Mouse (Mus musculus) urinary bladder, adult 2 months (tissue): Measurements from ENCODE around the gene Iah1. TPM values are rescaled to one million over a fixed set of nuclear protein-coding genes. Genes with fewer than 3 reads are reported as not detected.
A peak's percentile ranks its signal among the peaks of the same experiment; 100 is the strongest.

Source experiments
- DNase-seq: peaks from one replicate; pipeline ENCODE4 v3.0.0; 2022; ENCODE audit warnings: low spot score
- polyA plus RNA-seq: library from polyadenylated mRNA; depleted of rRNA; stranded (reverse); fragments of >200 nt; gene quantifications from 2 replicates; pipeline ENCODE4 v1.2.3, GENCODE M21; 2012; rRNA removed

Iah1 gene
- polyA plus RNA-seq, 1 experiment: 150 TPM

DNA sequence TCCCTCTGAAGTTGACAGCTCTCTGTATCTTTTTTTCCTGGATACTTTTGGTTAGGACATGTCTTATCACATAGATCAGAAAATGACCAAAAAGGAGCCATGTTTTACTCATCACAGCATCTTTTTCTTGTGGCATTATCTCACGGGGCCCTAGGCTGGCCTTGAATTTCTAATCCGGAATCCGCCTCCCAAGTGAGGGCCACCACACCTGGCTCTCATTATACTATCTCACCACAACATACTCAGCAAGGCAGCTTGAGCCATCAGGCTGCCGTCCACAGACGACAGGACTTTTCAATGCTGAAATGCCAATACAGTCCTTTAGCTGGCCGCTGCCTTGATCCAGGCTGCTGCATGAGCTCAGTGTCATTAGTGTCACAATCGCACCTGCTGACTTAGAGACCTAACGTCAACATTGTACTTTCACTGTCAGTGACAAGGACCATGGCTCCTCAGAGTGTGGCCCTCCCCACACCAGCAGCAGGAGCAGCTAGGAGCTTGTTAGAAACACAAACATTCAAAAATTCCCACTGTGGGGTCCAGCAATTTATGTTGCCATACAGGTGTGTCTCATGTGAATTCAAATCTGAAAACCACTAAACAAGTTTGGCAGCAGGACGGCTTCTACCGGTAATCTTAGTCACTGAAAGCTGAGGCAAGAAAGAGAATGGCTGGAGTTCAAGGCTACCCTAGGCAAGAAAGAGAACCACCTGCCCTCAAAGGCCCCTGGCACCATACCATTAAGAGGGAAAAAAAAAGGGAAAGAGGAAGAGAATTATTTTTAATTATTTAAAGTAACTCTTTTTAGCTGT is 48.6 kb downstream of the Iah1 start:
- no peak for DNase-seq

DNA sequence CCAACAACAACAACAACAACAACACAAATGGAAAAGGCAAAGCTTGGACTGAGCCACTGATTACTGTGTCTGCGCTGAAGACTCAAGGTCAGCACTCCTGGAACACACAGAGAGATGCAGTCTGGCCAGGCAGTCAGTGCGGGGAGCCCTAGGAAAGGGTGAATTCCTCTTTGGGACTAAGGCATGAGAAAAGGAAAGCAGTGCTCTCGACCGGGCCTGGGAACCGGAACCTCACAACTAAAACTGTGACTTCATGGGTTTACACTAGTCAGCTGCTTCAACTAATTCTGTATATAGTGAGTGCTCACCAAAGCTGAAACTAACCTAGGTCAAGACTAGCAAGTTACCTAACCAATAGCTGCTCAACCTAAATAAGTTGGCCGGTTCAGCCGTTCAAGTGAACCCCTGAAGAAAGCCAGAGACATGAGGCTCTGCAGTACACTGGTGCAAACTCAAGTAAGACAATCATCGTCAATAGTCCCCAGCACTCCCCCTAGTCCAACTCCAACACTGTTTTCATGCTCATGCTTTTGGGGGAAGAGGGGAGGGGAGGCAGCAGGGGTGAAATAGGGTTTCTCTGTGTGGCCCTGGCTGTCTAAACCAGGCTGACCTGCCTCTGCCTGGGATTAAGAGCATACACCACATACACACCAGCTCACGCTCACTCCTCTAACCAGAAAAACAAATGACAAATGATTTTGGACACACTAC is 52.3 kb downstream of the Iah1 start:
- no peak for DNase-seq

DNA sequence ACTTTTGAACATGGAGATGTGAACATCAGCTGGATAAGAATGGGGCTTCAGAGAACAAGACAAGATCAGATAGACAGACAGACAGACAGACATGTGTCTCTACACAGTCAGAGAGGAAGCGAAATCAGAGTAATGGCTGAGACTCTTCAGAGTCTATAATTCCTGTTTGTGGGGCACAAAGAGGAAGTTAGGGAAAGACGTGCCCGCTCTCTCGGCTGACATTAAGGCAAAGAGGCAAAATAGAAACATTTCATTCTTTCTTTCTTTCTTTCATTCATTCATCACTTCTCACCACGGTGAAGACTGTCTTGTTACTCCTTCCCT is 52.9 kb downstream of the Iah1 start:
- DNase-seq: no peak

GRCm38 (mm10) chr12:21370035-21370611 is 53.9 kb downstream of the Iah1 start:
- no peak for DNase-seq

GRCm38 (mm10) chr12:21373100-21373819 is 57.1 kb downstream of the Iah1 start, which contains the start of gene Adam17:
Gene Adam17 (minus strand): TSS chr12:21373632.
- DNase-seq: peak; percentile 94

Other genes with a start within 250 kb of the Iah1 start
- gene Cpsf3, start 31.0 kb upstream of the Iah1 start, polyA plus RNA-seq: 46.1 and 52.6 TPM in 2 replicates
- 34.5 and 34.6 TPM in 2 replicates for gene Itgb1bp1, start 30.1 kb upstream of the Iah1 start, polyA plus RNA-seq
- 26.5 and 28.8 TPM in 2 replicates for gene Adam17, start 57.2 kb downstream of the Iah1 start, polyA plus RNA-seq
- gene Ywhaq, start 101.2 kb downstream of the Iah1 start, polyA plus RNA-seq: 195 and 205 TPM in 2 replicates